Mouse (Mus musculus) megakaryocyte, embryonic 14.5 days (primary cell): ENCODE results near the gene Cyp4a31.

Source experiments
- FLI1 ChIP-seq: IDR thresholded peaks from 2 replicates; pipeline ENCODE4 v1.6.1; 2012; ENCODE audit warnings: low read length, inconsistent platforms, mixed read lengths
- GATA1 ChIP-seq: IDR thresholded peaks from 3 replicates; pipeline ENCODE4 v1.6.1; 2012; ENCODE audit warnings: mixed read lengths, low read length, inconsistent platforms, borderline replicate concordance

DNA sequence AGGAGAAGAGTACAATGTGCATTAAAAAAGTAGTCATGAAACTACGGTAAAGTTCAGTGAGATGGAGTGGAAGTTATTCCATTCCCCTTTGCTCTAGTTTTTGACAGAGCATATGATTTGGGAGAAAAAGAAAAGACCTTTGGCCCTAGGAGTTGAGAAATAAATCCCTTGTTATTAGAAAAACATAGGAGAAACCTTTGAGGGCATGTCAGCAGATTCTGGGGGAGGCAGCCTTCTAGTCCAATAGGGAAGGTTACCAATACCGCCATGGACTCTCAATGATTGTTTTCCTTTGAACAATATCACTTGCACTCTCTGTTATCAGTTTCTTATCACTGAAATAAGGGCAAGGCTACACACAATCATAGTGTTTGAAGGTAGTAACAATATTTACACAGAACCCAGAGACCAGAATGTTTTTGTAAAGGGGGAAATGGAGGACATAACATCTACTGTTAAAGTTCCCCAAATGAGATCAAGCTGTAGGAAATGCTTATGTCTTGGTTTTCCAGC lies 33.4 kb downstream of the Cyp4a31 start:
- no peak for TF ChIP-seq GATA1
- TF ChIP-seq FLI1: no peak
